ENCODE assay signal across 8 mouse cellular contexts in genomic region chr12:55598887-55599561, GRCm38 (mm10). TPM values are rescaled to one million over a fixed set of nuclear protein-coding genes. Genes with fewer than 3 reads are reported as not detected.
A peak's percentile ranks its signal among the peaks of the same experiment; 100 is the strongest.
DNase-seq lines count a peak whose midpoint lies in the region; ATAC-seq lines count a peak whose summit lies in the region.

TSS of gene Insm2 (plus strand) at chr12:55599427.

- peak; percentile 21 to 30 for DNase-seq in layer of hippocampus, postnatal 10 days (ENCODE audit: low spot score in 2 of 2)
- DNase-seq in layer of hippocampus, adult 9-11 months: no peak
- peak; percentile 9 for DNase-seq in Muller cell, postnatal 12 days (ENCODE audit: inconsistent ontology term)
- peak; percentile 22 to 37 for DNase-seq in cerebellum, postnatal 25 days
- peak; percentile 2 to 4 for DNase-seq in heart, postnatal 14 days
- DNase-seq in thymus, postnatal 14 days: peak; percentile 5
- DNase-seq in frontal cortex, adult 2 months (ENCODE audit: extremely low spot score in 1 of 2, low spot score in 1 of 2): no peak

- intact Hi-C loops in heart, postnatal 14 days (cut with DNase I): no loop called here

- peaks cover 22% of the 10 kb centered on the region for H3K4me1 ChIP-seq in liver, embryonic 15.5 days (replicated peaks)

- ATAC-seq in liver, embryonic 15.5 days (ENCODE audit: insufficient read depth): no peak

- peak within 1 kb of the TSS; percentile 46 for H3K4me3 ChIP-seq in liver, embryonic 15.5 days (replicated peaks)

- H3K27me3 ChIP-seq in liver, embryonic 15.5 days: peaks cover 69% of the 10 kb centered on the region

- H3K9ac ChIP-seq in liver, embryonic 15.5 days: no peak within 1 kb of the TSS

- H3K4me2 ChIP-seq in liver, embryonic 15.5 days: peak within 1 kb of the TSS; percentile 69

- WGBS in liver, embryonic 15.5 days (ENCODE audit: insufficient replicate concordance): 2% methylated on average over 77 of the region's 77 CpGs

- H3K9me3 ChIP-seq in liver, embryonic 15.5 days (replicated peaks): no peaks in the 10 kb centered on the region

- H3K27ac ChIP-seq in liver, embryonic 15.5 days (replicated peaks): no peak within 1 kb of the TSS

- no peaks in the 10 kb centered on the region for H3K36me3 ChIP-seq in liver, embryonic 15.5 days (replicated peaks)

RNA-seq across cellular contexts. Expression of gene Insm2, which starts in this region (rescaled TPM):
- total RNA-seq in layer of hippocampus, postnatal 10 days (2021): under 1 TPM; 0.30 to 0.31 TPM
- total RNA-seq in heart, postnatal 14 days (2021): not detected
- polyA plus RNA-seq in liver, embryonic 15.5 days (2015; fragmentation: Nextera tagmentation; extraction: Ambion mirVana): not detected in 2 replicates
- polyA plus RNA-seq in frontal cortex, adult 2 months (2012; rRNA removed): 0.20 and 0.21 TPM in 2 replicates

Comparison
In these comparisons a context has a peak if more than half of its experiments do, and no peak if none do; other contexts are left out.
1. Peak in DNase-seq in layer of hippocampus, postnatal 10 days; RNA of the gene not detected or under 1 TPM.
2. Peak in DNase-seq in heart, postnatal 14 days; RNA of the gene not detected or under 1 TPM.
3. DNase-seq: peak in Muller cell, postnatal 12 days (single experiment), cerebellum, postnatal 25 days (2 of 2) and thymus, postnatal 14 days (single experiment); none in layer of hippocampus, adult 9-11 months (single experiment) and frontal cortex, adult 2 months (0 of 2).